Mouse (Mus musculus): ENCODE results near the gene Ptprs.

- TF ChIP-seq POLR2A (IDR thresholded peaks at IDR 0.05; ENCODE audit: borderline replicate concordance, extremely low read depth, low read depth, low read length) = no peak
- no peak for TF ChIP-seq CTCF (IDR thresholded peaks at IDR 0.05; ENCODE audit: insufficient read depth, low read length)
These were observed 38.6 kb upstream of the Ptprs start for GRCm38 (mm10) chr17:56514916-56515315.

All from lung, adult 2 months (tissue).